Mouse (Mus musculus) embryo, embryonic 10.5 days (tissue): Measurements from ENCODE around the gene Lats2.
"Not testable (repeated sequence)": the region's sequence is repeated elsewhere in the genome, so short reads cannot be mapped to it uniquely, and the experiment has no call there.

Experiments used
- DNase-seq: peaks from one replicate; pipeline ENCODE4 v3.0.0-alpha.2; 2015; ENCODE audit warnings: low spot score

Gene Lats2

DNA sequence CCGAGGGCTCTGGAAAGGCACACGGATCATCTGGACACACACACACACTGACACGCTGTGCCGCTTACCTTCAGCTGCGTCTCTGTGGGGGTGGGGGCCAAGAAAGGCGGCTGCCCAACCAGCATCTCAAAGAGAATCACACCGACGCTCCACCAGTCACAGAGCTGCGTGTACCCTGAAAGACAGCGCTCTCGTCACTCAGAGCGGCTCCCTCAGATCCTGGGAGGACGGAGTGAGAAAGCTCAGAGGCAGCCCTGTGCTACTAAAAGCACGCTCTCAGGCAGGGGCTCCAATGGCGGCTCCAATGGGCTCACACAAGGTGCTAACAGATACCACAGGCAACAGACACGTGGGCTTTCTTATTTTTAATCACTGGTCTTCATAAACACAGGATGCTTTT is 63.9 kb downstream of the Lats2 start:
- no peak for DNase-seq

DNA sequence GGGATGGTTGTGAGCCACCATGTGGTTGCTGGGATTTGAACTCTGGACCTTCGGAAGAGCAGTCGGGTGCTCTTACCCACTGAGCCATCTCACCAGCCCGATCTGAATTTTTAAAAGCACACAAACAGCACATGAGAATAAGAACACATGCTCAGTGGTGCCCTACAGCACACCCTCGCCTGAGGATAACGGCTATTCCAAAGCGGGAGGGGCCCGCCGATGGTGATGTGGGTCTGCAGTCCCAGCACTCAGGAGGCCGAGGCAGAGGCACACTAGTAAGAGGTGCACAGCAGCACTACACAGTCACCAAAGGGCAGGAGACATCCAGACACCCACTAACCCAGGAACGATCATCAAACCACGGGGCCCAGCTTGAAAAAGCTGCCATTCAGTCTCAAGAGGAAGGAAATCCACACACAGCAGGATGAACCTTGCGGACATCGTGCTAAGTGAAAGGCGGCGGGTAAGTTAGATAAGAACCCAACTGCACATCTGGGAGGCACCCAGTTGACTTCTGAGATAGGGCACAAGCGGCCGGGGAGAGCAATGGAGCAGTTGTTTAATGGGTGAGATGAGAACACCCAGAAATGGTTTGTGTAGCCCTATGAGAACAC is 65.6 kb downstream of the Lats2 start:
- no peak for DNase-seq

DNA sequence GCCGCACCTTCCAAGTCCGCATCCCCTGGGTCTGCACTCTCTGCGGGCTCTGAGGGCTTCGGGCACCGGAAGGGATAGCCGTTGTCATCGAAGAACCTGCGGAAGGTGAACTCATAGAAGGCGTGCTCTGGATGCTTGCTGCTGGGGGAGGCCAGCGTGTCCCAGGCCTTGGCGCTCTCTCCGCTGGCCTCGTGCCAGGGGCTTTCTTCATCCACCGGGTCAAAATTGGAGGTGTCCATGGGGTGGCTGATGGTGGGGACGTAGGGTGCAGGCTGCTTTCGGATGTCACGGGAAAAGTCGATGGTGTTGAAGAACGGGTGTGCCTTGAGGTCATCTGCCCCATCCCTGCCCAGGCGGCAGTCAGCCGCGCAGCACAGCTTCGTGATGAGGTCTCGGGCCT is 66.9 kb downstream of the Lats2 start:
- no peak for DNase-seq

DNA sequence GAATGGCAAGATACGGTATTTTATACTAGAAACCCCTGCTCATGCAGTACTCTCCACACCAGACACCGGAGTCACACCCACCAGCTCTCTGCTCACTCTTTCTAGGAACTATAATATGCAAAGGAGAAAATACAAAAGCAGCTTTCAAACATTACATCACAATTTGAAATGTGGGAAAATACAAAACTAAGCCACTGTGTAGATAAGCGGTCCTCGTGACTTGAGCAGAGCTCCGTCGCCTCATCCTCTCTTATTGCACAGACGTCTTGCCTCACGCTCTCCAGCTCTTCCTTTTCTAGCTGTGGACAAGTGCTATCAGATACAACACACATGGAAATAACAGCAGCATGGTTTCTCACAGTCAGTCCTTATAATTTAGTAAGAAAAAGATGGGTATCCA is 67.5 kb downstream of the Lats2 start:
- no peak for DNase-seq

DNA sequence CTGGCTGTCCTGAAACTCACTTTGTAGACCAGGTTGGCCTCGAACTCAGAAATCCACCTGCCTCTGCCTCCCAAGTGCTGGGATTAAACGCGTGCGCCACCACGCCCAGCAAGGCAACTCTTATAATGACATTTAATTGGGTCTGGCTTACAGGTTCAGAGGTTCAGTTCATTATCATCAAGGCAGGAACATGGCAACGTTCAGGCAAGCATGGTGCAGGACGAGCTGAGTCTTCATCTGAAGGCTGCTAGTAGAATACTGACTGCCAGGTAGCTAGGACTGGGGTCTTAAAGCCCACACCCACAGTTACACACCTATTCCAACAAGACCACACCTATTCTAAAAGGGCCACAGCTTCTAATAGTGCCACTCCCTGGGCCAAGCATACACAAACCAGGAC is 70.1 kb downstream of the Lats2 start:
- not testable (repeated sequence) for DNase-seq

DNA sequence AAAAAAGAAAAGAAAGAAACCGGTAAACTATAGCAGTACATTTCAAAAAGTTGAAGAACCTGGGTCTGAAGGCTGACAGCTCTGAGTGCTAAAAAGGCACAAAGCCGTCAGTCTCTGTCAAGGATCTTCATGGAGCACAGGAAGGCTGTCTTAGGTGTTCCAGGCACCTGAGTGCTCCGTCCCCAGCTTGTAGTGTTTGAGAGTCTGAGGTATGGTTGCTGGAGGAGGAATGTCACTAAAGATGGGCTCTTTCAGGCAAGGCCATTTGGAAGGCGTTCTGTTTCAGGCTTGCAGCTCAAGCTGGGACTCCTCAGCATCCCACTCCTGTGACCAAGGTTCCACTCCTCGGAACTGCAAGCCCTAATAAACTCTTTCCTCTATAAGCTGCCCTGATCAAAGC is 70.7 kb downstream of the Lats2 start:
- DNase-seq = no peak

DNA sequence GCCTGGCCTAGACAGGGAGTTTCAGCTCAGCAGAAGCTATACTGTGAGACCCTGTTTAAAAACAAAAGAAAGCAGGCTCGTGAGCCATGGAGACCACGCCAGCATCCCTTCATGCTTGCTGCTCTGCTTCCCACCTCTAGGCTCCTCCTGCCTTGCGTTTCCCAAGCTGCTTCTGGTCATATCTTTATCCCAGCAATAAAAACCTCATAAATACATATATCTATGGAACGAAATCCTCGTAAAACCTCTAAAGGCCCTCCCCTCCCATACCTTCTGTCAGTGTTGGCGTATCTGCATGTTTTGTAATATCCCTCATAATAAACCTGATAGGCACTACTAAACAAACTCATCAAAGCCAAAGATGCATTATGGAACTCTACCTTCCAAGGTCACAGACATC is 71.5 kb downstream of the Lats2 start:
- no peak for DNase-seq

DNA sequence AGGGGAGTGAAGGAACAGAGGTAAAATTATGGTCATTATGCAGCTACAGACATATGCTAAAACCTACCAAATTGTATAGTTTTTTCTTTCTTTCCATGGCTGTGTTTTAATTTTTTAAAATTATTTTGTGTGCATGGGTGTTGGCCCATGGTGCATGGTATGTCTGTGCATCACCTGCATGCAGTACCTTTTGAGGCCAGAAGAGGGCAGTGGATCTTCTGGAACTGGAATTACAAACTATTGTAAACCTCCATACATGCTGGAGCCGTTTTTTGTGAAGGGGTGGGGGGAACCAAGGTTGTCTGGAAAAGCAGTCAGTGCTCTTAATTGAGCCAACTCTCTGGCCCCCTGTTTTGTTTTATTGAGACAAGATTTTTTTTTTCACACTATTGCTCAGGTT is 73.6 kb downstream of the Lats2 start:
- DNase-seq = peak; percentile 75

DNA sequence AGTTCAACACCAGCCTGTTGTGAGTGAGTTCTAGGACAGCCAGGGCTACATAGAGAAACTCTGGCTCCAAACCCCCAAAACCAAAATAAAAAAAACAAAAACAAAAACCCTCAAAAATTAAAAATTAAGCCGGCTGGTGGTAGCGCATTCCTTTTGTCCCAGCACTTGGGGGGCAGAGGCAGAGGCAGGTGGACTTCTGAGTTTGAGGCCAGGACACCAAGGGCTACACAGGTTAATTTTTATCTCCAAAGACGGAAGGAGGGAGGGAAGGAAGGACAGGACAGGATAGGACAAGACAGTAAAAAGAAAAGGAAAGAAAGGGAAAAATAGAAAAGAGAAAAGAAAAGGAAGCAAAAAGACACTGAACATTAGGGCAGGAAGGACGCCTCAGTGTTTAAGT is 75.4 kb downstream of the Lats2 start:
- DNase-seq = no peak

DNA sequence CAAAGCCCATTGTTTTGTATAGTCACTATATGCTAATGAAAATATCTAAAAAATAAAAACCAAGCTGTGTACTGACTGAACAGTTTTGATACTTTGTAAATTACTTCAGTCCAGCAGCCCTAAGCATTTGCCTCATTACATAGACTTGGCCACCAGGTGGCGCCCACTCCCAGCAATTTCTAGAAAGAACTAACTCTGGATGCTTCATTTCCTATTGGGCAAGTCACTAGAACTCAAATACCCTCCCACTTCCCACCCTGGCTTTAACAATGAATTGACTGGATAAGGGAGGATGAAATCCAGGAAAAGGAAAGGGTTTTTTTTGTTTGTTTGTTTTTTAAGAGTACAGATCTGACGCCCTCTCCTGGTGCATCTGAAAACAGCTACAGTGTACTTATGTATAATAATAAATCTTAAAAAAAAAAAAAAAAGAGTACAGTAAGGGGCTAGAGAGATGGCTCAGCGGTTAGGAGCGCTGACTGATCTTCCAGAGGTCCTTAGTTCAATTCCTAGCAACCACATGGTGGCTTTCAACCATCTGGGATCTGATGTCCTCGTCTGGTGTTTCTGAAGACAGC is 78.1 kb downstream of the Lats2 start:
- DNase-seq = peak; percentile 92

DNA sequence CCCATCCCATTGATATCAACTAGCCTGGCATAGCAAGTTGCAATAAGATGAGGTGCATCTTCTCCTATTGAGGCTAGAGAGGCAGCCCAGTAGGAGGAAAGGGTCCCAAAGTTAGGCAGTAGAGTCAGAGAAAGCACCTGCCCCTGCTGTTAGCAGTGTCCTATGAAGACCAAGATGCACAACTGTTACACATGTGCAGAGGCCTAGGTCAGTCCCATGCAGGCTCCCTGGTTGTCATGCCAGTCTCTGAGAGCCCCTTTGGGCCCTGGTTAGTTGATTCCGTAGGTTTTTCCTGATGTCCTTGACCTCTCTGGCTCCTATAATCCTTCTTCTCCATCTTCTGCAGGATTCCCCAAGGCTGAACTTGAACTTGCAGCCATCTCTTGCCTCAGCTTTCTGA is 78.7 kb downstream of the Lats2 start:
- no peak for DNase-seq

DNA sequence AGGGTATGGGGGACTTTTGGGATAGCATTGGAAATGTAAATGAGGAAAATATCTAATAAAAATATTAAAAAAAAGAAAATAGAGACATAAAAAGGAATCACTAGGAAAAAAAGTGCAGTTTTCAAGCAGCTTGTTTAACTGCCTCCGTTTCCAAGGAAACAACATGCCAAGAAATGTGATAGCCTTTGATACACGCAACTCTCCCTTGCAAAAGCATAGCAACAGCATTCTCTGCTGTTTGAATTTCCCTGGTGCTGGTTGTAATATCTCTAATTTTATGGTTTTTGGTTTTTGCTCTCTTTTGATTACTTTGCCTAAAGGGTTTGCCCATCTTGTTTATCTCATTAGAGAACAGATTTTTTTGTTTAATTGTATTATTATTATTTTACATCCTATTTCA is 82.7 kb downstream of the Lats2 start:
- no peak for DNase-seq

DNA sequence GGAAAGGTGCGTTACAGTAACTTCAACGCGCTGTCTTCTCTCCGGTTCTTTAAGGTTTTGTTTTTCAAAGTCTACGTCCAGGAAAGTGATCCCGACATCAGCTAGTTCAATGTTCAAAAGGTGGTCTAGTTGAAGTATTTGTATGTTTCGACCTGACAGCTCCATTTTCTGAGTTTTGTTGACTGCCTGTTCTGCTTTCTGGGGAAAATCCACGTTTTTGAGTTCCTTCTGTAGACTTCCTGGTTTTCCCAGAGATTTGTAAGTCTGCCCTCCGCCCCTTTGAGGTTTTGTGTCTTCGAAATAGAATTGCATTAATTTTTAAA is 92.6 kb downstream of the Lats2 start:
- DNase-seq = no peak

DNA sequence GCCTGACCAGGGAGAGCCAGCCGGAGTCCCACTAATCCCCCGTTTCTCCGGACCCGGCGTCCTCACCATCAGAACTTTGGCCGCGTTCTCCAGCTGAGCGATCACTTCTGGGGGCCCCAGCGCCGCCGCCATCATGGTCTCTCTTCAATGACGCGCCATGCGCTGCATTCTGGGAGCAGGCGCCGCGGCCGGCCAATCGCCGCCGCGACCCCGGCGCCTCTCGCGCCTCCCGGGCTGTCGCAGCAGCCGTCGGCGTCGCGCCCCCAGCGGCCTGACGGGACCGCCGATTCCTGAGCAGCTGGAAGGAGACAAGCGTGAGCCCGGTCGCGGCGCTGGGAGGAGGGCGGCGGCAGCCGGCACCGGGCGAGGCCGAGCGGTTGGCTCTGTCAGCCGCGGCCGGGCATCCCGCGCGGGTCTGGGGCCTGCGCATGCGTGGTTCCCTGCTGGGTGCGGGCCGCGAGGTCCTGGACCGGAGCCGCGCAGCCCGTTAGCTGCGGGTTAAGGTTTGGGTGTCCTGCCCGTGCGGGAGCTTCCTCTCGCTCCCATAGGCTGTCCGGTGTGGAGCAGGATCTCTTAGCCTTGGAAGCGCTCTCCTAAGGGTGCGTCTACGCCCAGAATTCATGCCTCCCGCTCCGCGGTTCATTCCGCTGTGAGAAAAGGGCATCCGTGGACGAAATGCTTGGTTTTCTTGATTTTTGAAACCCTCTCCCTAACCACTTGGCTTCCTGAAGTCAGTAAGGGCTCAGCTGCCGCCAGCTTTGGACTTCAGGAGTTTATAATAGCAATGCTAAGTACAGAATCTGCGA is 93.2 kb downstream of the Lats2 start, which contains the start of gene Xpo4:
Gene Xpo4 (minus strand): TSS at position 609 of the 806 bp plus-strand sequence.
- peak; percentile 90 for DNase-seq

DNA sequence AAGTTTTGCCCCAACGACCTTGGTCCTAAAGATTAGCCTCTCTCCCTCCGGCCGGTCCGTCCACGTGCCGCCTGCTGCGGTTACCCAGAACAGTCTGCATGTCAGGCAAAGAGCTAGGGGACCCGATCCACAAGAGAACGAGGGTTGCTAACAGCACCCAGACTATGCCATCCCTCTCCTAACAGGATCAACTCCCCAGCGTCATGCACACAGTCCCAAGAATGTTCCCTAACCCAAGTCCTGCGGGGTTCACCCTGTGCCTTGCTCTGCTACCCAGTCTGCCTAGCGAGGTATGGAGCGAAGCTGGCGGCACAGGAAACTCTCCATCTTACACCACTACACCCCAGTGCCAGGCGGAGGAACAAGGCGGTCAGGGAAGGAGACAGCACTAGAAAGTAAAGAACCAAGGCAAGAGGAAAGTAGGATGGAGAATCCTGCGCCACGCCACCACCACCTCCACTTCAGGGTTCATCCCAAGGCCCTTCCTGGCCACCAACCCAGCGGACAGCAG is 93.8 kb downstream of the Lats2 start:
- peak; percentile 61 for DNase-seq

DNA sequence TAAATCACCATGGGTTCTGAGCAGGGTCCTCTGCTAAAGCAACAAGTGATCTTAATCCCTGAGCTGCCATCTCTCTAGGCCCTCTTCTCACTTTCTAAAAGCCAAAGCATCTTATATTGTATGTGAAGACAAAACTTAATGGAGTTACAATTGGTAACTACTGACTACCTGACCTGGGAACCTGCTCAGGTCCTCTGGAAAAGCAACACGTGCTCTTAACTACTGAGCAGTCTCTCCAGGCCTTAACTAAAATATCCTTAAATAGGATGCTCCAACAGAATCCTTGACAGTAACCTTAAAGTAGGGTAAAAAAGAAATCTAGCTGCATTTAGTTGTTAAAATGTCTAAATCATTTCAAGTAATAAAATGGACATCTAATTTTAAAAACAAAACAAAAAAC is 94.6 kb downstream of the Lats2 start:
- DNase-seq = no peak

DNA sequence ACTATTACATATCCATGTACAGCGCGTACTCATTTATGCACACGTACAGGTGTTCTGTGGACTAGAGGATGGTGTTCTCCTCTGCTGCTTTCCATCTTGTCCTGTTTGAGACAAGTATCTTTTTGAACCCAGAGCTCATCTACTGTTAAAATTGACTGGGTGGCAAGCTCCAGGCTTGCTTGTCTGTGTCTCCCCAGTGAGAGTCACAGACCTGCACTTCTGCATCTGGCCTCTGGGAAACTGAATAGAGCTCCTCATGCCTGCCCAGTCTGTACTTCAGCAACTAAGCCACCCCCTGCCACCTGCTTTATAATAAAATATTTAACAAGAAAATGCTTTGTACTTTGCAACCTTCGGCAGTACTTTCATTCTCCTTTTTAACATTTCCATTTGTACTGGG is 99.9 kb downstream of the Lats2 start:
- DNase-seq = no peak

DNA sequence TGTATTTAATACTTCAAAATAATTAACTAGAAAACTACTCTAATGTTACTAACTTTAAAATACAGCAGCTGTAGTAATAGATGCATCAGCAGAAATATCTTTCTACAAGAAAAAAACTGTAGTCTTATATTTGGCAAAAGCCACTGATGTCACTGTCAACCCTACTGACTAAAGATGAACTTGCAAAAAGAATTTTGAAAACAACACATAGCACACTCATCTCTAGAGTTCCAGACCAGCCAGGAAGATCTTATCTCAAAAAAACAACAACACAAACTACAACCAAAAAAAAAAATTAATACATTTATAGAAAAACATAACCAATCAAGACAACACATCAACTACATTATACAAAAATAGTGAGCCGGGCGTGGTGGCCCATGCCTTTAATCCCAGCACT is 100.7 kb downstream of the Lats2 start:
- DNase-seq = no peak

DNA sequence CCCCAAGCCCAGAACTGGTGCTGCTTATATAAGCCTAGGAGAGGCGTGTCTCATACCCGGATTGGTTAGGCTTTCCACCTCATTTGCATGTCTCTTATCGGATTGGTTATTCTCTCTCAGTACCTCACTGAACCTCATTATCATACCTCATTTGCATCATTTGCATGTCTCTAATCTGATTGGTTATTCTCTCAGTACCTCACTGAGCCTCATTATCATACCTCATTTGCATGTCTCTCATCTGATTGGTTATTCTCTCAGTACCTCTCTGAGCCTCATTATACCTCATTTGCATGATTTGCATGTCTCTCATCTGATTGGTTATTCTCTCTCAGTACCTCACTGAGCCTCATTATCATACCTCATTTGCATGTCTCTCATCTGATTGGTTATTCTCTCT is 101.7 kb downstream of the Lats2 start:
- DNase-seq = not testable (repeated sequence)

DNA sequence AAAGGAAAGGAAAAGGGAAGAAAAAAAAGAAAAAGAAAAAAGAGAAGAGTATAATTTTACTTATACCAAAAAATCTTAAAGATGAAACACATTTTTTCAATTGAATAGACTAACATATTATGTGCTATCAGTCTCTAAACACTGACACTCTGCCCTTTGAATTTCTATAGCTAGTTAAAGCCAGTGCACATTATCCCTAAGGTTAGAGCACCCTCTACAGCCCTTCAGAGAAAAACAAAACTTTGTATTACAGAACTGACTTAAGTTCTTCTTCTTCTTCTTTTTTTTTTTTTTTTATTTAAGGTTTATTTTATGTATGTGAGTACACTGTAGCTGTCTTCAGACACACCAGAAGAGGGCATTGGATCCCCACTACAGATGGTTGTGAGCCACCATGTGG is 108.7 kb downstream of the Lats2 start:
- DNase-seq = no peak

DNA sequence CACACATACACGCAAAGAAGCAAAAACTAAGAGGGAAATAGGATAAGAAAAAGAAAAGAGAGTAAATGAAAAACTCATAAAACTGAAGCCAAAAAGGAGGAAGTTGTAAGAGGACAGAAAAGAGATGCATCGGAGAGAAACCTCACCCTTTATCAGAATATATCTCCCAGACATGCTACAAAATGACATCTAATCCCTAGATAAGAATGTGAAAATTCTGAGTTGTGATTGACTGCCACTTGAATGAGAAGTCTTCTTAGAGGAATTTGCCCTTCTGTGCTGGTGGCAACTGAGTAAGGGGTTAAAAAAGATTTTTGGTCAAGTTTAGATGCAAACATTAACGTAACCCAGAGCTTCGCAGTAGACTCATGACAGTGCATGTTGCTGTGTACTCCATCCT is 112.0 kb downstream of the Lats2 start:
- no peak for DNase-seq
